ENCODE assay signal across 19 mouse cellular contexts in the genomic region with DNA sequence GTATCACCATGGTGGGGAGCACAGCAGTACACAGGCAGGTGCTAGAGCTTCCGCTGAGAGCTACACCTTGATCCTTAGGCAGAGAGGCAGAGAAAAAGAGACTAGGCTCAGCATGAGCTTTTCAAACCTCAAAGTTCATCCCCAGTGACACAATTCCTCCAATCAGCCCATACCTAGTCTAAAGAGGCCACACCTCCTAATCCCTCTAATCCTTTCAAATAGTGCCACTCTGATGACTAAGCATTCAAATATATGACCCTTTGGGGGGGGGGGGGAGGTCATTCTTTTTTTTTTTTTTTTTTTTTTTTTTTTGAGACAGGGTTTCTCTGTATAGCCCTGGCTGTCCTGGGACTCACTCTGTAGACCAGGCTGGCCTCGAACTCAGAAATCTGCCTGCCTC.
"Had no signal": no experiment of that assay in that cellular context is flagged by ENCODE, and none has a peak within 500 bp of the region (broad histone marks: within the 10 kb centered on the region; RNA-seq: fewer than 3 reads in every experiment).

No protein-coding gene starts in this region.

- H3K27me3 ChIP-seq: midbrain, embryonic 12.5 days; neural tube, embryonic 13.5 days; neural tube, embryonic 15.5 days had no signal

- H3K4me1 ChIP-seq: midbrain, embryonic 12.5 days; neural tube, embryonic 13.5 days; neural tube, embryonic 15.5 days had no signal

- H3K4me2 ChIP-seq: lung, embryonic 14.5 days; midbrain, embryonic 12.5 days; neural tube, embryonic 13.5 days; neural tube, embryonic 15.5 days had no signal

- ATAC-seq: midbrain, embryonic 16.5 days had no signal

- DNase-seq: lung, adult 18-20 months; lung, embryonic 14.5 days; lung, postnatal 10 days; lung, postnatal 4 days; midbrain, embryonic 14.5 days; retina, postnatal 1 day; right cerebral cortex, adult 18-20 months; right cerebral cortex, postnatal 25 days; right cerebral cortex, postnatal 4 days; spleen, adult 18-20 months; thymus, adult 2 months; thymus, postnatal 25 days; thymus, postnatal 4 days had no signal

- H3K27ac ChIP-seq: liver, embryonic 14.5 days; midbrain, embryonic 12.5 days; neural tube, embryonic 13.5 days; neural tube, embryonic 15.5 days had no signal

- H3K4me3 ChIP-seq: midbrain, embryonic 12.5 days; myocyte; neural tube, embryonic 13.5 days; neural tube, embryonic 15.5 days had no signal

- H3K36me3 ChIP-seq: midbrain, embryonic 12.5 days; neural tube, embryonic 13.5 days; neural tube, embryonic 15.5 days had no signal

- H3K9ac ChIP-seq: liver, embryonic 14.5 days; lung, embryonic 14.5 days; midbrain, embryonic 12.5 days; neural tube, embryonic 13.5 days; neural tube, embryonic 15.5 days had no signal
